Mouse (Mus musculus) embryonic facial prominence, embryonic 11.5 days (tissue): ENCODE results near the gene Cnot2. TPM values are rescaled to one million over a fixed set of nuclear protein-coding genes. Genes with fewer than 3 reads are reported as not detected.

Source experiments
- microRNA-seq: library from miRNA; unstranded; fragments of <30 nt; microRNA quantifications from one replicate; pipeline ENCODE4, GENCODE M21; 2016; ENCODE audit warnings: borderline number of aligned reads
- polyA plus RNA-seq: library from polyadenylated mRNA; unstranded; fragments of >200 nt; fragmentation: Nextera tagmentation; extraction: Ambion mirVana; gene quantifications from 2 replicates; pipeline ENCODE4 v1.2.1, GENCODE M21; 2014

Cnot2 gene
- polyA plus RNA-seq, 1 experiment from 2014 or later, result 178 TPM

Small RNAs within 50 kb of the gene (microRNA-seq; reads per million reads assigned to microRNA genes)
- not detected for gene Gm25190

Other genes with a start within 250 kb of the Cnot2 start
- gene Kcnmb4, start 107.6 kb downstream of the Cnot2 start, polyA plus RNA-seq, result 12.0 and 12.8 TPM in 2 replicates